Mouse (Mus musculus) adipocyte (in vitro differentiated cells): Measurements from ENCODE around the gene Slc22a22.

Source experiments
- DNase-seq: peaks from one replicate; pipeline ENCODE4 v3.0.0-alpha.2; 2016; ENCODE audit warnings: low spot score

Slc22a22 gene

DNA sequence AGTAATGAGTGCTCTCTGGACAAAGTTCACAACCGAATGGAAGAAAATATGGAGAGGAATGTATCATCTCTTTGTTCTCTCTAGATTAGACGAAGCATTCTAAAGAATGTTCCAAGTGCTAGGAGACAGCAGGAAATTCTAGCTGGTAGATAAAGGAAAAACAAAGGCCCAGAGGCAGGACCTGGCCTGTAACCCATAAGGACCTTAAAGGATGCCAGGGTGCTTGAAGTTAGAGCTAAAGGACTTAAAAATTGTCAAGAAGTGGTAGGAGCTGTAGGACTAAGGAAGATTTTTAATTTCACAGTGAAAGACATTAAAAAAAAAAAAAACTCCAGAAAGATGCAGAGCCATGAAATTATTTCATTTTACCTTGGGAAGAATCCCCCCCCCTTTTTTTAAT is at the start of gene Slc22a22:
Slc22a22 (minus strand) TSS at position 101 of the 400 bp plus-strand sequence.
- DNase-seq, result no peak

DNA sequence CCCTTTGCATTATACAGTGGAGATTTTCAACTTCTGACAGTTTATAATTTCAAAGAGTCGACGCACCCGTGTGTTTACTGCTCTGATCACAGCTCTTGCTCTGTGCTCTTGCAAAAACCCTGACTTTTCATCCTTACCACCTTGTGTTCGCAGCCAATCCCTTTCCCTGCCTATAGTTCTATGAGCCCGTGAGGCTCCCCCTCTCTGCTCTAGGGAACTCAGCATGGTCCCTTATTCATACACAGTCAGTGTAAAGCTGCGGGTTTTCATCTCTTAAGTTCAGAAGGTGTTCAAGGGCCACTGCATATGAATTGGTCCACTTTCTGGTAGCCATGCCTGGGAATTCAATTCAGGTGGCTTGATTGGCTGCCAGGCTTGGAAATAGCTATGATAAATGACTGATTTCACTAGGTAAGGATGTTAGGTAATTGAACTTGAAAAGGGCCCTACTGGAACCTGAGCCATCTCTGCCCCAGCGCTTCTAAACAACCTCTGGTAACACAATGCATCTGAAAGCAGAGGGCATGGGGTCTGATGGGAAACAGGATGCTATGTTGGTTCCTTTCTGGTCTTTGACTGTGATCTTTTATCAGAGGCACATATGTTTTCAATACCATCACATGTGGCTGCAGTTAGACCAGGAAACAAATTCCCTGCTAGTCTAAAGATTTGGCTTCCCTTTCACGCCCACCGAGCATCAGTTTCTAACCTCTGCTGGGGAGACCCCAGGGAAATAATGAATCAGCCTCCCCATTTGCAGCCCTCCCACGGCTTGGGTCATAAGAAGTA is 46.3 kb upstream of the Slc22a22 start:
- DNase-seq, result no peak

DNA sequence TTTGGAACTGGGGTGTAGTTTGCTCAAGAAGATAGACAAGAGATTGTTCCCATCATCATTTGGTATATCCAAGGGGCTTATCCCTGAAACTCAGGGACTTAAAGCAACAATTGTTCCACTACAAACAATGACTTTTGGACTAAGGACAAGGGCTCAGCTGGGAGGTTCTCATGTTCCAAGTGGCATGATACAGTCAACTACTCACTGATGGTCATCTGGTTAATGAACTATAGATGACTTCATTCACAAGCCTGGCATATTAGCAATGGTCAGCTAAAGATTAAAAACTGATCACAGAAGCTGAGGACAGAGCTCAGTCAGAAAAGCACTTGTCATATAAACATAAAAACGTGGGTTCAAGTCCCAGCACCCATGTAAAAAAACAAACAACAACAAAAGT is 44.7 kb upstream of the Slc22a22 start:
- no peak for DNase-seq

DNA sequence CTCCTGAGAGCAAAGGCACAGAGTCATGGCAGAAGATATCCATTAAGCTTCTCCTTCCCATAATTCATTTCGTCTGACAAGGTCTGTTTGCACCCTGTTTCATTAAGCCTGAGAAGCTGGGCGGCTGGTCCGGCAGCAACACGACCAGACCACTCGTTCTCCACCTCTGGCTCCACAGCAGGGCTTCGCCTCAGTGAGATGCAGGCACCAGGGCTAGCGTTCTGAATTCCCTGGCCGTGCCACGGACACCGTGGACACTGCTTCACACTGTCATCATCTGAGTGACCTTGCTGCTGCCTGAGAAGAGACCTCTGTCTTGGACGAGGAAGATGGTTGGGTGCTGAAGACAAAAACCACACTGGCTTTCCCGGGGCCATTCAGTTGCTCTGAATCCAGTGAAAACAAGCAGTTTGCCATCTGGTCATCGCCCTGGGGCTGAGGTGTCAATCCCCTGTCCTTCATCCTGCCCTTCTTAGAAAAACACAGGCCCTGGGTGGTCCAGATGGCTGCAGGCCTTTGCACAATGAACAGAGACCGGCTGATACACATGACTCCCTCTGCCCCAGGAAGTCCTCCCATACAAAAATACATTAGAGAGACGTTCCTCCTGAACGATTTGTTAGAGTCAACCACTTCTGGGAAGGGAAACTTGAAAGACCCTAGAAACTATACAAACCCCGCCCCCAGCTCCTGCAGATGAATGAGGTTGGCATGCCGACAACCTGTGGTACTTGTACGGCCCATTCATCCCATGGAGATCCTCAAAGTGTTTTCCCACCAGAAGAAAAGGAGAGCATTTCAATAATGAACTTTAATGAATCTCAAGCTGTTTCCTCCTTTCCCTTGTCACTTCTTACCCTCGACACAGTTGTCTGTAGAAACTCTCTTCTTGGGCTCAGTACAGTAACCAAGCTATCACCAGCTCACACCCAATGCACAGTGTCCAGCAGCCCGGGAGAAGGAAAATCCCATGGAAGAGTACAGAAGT is 32.1 kb upstream of the Slc22a22 start:
- no peak for DNase-seq

DNA sequence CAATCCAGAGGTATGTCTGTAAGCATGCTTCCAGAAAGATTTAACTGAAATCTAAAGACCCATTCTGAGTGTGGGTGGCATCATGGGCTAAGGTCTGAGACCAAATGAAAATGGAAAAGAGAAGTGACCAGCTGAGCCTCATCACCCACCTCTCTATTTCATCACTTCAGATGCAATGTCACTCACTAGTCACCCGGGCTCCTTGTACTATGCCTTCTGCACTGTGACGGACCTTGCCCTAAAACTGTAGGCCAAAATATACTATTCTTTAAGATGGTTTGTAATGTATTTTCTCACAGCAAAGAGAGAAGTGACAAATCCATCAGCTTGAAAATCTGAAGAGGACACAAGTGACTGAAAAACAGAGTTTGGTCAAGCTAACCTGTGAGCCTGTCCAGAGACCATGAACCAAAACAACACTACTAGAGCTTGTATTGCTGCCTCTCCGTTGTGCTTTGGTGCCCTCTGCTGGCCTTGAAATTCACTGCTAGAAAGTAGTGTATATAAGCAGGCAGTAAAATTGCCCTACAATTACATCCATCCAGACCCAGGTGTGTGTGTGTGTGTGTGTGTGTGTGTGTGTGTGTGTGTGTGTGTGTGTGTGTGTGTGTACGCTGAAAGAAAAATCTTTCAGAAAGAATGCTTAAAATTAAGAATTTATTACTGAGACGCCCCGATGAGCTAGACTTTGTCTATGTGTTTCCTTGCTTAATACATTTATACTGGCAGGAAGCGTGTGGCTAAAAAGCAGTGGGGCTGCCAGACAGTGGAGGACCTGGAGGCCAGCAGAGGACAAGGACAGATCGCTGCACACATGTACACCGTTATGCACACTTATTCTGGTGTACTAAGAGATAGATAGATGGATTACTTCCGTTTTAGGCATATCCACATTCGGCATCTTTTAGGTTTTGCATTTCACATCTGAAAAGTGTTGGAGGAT is 31.1 kb upstream of the Slc22a22 start:
- DNase-seq, result peak; percentile 87

DNA sequence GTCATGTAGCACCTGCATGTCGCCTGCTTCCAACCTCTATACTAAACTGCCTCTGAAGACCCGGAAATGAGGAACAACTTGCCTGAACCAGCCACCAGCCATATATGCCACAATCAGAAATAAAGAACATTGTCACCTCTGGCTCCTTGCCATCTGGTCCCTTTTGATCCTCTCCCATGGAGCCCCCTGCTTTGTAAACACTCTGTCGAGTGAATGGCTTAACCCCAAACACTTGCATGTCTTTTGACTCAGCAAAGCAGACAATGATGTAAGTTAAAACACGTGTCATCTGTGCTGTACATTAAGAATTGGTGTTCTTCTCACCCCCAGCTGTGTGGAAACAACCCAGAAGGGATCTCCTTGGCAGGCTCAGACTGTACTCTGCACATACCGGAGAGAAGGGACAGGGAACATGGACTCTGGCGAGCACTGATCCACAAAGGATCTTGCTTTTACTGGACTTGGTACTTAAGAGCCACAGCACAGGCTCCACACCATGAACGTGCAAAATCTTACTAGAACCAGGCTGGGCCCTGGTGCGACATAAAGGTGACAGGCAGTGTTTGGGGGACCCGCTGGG is 26.8 kb upstream of the Slc22a22 start:
- no peak for DNase-seq

DNA sequence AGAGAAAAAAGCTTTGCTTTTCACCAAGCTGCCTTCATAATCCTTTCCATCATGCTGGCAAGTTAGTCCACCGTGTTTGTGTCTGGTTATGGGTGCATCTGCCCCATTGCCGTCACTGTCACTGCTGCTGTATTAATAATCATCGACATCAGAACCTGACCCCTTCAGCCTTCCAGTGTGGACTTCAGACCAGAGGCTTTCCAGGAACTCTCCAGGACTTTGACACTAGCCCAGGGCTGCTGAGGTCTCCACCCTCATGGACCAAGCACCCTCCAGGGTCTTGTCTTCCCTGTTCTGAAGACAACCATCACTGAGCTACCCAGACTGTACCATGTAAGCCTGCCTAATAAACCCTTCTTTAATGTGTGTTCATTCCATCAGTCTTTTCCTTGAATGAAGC is 26.2 kb upstream of the Slc22a22 start:
- DNase-seq, result no peak

DNA sequence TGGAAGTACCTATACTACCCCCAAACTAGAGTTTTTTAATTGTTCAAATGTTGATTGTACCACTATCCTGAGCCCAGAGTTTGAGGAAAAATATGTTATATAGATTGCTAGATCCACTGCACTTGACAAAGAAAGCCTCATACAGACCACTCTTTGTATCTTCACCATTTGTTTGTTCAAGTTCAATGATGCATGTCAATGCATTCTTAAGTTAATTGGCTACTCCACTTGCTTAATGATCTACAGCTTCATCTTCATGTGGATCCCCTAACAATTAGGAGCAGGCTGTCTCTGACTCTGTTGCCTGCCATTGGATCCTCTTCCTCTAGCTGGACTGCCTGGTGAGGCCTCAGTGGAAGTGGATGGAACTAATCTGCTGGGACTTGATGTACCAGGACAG is 24.1 kb upstream of the Slc22a22 start:
- no peak for DNase-seq

DNA sequence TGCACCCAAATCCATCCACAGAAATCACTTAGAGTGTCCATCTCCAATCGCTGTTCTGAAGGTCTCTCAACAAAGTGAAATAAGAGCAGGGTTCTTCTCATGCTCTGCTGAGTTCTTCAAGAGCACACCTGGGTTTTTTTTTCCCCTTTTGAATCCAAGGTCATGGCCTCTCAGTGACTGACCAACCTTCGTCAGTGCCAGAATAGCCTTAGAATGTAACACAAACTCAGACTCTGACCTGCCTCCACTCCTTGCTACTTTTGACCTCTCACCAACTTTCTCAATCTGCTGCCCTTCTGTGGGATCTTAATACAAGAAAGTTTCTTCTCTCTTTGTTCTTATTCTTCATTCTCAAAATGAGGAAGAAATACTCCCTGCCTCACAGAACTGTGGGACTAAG is 18.7 kb upstream of the Slc22a22 start:
- no peak for DNase-seq

DNA sequence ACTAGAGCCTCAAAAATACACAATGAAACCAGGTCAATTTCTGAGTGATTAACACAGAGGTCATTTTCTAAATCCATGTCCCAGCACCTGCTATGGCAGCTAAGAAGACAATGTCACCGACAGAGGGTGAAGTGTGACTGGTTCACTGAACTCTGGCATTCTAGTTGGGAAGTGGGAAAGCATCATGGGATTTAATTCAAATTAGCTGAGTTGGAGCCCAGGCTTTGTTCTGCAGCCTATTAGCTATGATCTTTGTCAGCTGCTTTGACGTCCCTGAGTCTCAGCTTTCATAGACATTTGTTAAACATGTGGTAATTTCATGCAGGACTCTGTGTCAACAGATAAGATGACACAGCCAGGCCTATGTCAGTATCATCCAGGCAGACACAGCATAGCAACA is 5.1 kb upstream of the Slc22a22 start:
- DNase-seq, result no peak

DNA sequence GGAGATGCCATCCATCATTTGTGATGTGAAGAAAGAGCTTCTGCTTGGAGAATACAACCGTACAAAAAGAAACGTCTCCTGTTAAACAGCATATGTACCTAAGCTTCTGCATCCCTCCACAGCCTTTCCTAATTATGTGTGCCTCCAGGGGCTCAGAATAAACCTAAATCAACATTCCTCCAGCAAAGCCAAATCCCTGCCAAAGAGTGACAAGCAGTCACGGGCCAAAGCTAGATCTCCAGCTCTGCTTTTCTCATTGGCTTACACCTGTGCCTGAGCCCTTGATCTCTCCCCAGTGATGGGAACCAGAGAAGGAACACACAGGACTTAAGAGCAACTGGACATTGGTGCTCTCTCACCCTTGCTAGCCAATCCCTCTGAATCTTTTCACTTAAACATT is 5.8 kb downstream of the Slc22a22 start:
- no peak for DNase-seq

DNA sequence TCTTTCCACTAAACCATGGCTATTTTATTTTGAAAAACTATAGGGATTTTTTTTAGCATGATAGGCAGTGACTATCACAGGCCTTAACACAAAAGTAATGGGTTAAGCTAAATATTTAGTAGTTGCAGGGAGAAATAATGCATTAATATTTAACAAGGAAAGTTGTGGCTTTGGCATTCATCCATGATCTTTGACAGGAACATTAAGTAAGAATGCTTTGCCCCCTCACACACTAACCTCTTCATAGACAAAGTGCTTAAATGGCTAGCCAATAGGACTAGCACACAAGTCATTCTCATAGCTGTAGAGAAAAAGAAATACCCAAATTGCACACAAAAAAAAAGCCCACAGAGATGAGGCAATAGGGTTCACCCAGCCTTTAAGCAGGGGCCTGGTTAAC is 11.4 kb downstream of the Slc22a22 start:
- DNase-seq, result peak; percentile 74

DNA sequence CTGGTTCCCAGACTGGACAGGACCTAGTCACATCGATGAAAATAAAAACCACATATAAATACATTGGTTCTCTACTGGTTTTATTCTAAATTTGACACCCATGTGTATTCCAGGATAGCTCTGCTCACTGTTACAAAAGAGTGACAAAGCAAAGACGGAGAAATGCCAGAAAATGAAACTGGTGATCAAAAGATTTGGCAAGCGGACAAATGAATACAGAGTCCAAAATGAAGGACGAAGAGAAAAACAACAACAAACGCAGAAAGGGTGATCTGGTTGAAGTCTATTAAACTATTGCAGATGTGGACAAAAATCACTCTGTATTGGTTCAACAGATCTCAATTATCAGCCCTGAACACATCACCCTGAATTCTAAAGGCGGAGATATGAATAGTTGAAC is 12.4 kb downstream of the Slc22a22 start:
- peak; percentile 80 for DNase-seq

DNA sequence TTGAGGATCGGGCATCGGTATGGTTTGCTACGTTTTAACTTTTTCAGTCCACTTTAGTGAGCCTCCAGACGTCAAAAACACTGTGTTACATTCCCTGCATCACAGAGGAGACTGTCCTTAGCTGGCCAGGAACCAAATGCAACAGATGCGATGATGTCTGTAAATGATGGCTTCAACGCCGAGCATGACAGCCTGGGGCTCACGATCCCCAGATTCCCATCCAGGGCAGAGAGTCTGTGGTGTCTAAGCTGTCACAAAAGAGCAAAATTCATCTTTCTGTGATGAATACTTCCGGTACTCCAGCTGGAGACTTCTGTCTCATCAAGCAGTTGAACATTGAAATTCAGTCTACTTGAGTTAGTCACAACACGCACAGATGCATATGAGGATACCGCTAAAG is 13.4 kb downstream of the Slc22a22 start:
- DNase-seq, result no peak

DNA sequence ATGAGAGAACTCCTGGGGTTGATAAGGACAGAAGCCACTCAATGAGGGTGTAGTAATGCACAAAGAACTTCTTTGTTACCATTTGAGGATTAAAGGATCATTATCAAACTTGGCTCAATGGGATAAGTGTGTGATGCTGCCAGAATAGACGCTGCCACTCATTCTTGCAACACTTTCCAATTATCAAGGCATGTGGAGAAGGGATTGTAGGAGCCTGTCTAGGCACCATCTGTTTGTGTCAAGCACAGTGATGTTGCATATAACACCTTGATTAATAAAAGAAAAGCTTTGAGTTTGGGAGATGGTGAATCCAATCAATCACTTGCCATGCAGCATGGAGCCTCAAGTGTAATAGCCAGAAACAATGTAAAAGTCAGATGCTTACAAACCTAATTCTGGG is 16.1 kb downstream of the Slc22a22 start:
- no peak for DNase-seq

DNA sequence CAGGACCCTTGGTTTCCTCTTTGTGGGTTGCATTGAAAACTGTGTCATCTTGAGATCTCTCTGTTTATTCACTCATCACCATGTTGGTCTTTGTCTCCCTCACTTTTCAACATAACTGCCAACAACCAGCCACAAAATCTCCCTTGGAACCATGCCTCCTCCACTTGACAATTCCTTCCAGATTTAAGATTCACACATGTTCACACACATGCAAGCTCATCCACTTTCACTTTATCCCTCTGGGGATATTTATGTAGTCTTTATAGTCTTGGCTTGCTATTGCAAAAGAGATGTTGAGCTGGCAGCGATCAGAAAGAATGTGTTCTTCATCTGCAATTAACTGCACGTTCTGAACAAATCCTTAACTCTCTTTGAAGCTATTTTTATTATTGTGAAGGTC is 20.1 kb downstream of the Slc22a22 start:
- peak; percentile 15 for DNase-seq

DNA sequence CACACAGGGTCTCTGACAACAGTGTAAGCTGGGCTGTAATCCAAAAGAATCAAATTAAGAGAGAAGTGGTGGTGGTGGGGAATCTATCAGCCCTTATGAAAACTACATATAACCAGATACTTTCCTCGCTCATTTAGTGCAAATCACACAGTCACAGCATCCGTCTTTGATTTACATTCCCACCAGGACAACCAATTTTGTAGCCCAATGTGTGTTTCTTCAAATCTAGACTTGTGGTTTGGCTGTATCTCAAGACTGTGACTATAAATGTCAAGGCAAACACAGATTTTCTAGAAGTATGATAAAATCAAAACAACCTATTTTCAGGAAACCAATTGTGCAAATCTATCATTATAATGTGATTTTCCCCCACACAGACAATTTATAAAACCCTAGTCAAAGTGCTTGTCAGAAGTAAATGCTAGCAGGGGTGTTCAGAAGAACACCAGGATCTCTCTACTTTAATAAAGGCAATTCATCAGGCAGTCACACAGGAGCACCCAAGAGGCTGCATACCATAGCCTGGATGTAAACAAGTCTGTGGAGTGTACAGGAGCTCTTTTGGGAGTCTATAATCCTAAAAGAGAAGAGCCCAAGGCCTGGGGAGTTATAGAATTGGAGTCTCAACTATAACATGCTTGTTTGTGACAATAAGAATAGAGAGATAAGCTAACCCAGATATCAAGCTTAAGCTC is 42.6 kb downstream of the Slc22a22 start:
- DNase-seq, result no peak

DNA sequence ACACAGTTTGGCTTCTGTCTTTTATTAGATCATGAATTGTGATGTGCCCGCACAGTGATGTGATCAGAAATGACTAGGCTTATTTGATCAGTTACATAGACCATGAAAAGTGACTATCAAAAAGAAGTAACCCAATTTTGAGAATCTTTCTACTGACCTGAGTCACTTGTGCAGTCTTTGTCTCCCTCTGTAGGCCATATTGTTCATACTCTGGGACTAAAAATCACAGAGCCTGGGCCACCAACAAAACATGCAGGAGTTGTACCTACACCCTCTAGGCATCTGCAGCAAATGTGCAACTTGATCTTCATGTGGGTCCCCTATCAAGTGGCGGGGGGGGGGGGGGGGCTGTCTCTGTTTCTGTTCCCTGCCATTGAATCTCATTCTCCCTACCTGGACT is 68.9 kb downstream of the Slc22a22 start:
- peak; percentile 75 for DNase-seq

DNA sequence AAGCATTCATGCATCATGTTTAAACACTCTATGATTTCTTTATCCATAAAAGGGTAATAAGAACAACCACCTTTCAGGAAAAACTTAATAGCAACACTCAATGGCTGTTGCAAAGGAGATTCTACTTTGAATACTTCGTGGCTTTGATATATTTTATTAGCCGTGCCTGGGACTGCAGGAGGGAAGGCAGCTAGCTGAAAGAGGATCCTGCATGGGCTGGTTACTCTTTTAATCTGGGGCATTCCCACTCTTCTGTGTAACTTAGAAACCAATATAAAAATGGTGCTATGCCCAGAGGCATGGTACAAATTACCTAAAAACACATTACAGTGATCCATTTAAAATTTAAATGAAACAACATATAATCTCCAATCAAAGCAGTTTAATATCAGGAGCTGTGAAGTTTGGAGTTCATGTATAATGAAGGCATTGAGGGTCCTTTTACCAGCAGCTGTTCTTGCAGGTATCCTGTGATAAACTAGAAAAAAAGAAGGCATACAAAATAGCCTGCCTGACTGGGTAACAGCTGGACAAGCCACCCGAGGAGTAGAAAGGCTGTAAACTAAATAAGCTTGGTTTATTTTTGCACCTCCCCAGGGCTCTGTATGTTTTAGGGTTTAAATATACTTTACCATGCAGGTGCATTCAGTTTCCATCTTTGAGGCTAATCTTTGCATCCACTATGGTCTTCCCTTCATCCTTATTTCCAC is 78.8 kb downstream of the Slc22a22 start:
- DNase-seq, result no peak

DNA sequence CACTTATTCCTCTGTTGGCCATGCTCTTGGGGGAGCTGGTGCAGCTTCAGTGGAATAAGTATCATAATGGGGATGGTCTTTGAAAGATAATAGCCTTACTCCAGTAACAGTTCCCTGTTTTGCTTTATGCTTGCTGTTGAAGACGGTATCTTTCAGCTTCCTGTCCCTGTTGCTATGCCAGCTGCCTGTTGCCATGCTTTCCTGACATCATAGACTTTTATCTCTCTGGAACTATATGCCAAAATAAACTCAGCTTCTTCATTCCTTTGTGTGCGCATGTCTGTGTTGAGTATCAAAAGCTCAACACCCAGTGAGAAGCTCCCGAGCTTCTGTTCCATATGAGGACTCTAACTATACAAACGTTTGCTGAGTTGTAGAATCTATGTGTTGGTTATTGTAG is 83.4 kb downstream of the Slc22a22 start:
- no peak for DNase-seq
